Mouse (Mus musculus) C2C12 (cell line): ENCODE results near the gene Trpv4. TPM values are rescaled to one million over a fixed set of nuclear protein-coding genes. Genes with fewer than 3 reads are reported as not detected.

Experiments used
- H3K27me3 ChIP-seq: one replicate; pipeline ENCODE4 v1.6.1; 2011; ENCODE audit not compliant: control insufficient read depth, insufficient read depth, insufficient read length
- H3K36me3 ChIP-seq: one replicate; pipeline ENCODE4 v1.6.1; 2011; ENCODE audit not compliant: control insufficient read depth, insufficient read depth
- H3K4me3 ChIP-seq: one replicate; pipeline ENCODE4 v1.5.1; 2011; ENCODE audit warnings: mild to moderate bottlenecking, control low read depth; ENCODE audit not compliant: poor library complexity, insufficient read depth, severe bottlenecking
- H3K79me2 ChIP-seq: one replicate; pipeline ENCODE4 v1.6.1; 2011; ENCODE audit not compliant: control insufficient read depth, insufficient read depth
- H3K79me3 ChIP-seq: one replicate; pipeline ENCODE4 v1.6.1; 2011; ENCODE audit warnings: low read depth, control low read depth
- H3ac ChIP-seq: one replicate; pipeline ENCODE3; 2011; ENCODE audit warnings: low read depth; ENCODE audit not compliant: control insufficient read depth, insufficient read length
- CEBPB ChIP-seq: IDR thresholded peaks from one replicate; pipeline ENCODE4 v1.6.1; 2011; ENCODE audit warnings: low read depth, mild to moderate bottlenecking, control low read depth, moderate library complexity
- CTCF ChIP-seq: IDR thresholded peaks from one replicate; pipeline ENCODE4 v1.5.1; 2011; ENCODE audit not compliant: control insufficient read depth, insufficient read depth, insufficient read length
- FOSL1 ChIP-seq: IDR thresholded peaks from one replicate; pipeline ENCODE4 v1.8.0; 2011; ENCODE audit warnings: mild to moderate bottlenecking, low read length; ENCODE audit not compliant: poor library complexity, insufficient read depth, severe bottlenecking
- MAX ChIP-seq: IDR thresholded peaks from one replicate; pipeline ENCODE4 v1.6.1; 2011; ENCODE audit warnings: mild to moderate bottlenecking, control low read depth
- MYOD1 ChIP-seq: IDR thresholded peaks from one replicate; pipeline ENCODE4 v1.6.1; 2011; ENCODE audit warnings: low read depth; ENCODE audit not compliant: control insufficient read depth, insufficient read length
- MYOG ChIP-seq: IDR thresholded peaks from one replicate; pipeline ENCODE4 v1.6.1; 2011; ENCODE audit not compliant: control insufficient read depth, insufficient read length; ENCODE audit errors: extremely low read depth
- USF1 ChIP-seq: IDR thresholded peaks from one replicate; pipeline ENCODE4 v1.6.1; 2011; ENCODE audit warnings: low read depth, mild to moderate bottlenecking, control low read depth, moderate library complexity
- polyA plus RNA-seq: library from polyadenylated mRNA; unstranded; fragments of >200 nt; fragmentation: generic; extraction: Trizol; gene quantifications from one replicate; pipeline ENCODE4 v1.2.1, GENCODE M21; 2012; ENCODE audit warnings: missing spikeins

The Trpv4 gene
- polyA plus RNA-seq, 1 experiment, result 0.55 TPM

DNA sequence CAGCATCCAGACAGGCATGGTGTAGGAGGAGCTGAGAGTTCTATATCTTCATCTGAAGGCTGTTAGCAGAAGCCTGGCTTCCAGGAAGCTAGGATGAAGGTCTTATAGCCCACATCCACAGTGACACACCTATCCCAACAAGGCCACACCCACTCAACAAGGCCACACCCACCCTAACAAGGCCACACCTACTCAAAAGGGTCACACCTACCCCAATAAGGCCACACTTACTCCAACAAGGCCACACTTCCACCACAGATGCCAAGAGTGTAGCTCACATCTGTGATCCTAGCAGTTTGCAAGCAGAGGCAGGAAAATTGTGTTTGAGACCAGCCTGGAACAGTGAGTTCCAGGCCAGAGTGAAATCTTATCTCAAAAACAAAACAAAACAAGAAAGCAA, 29.7 kb upstream of the Trpv4 start:
- peaks cover 54% of the 10 kb centered on the region for H3K79me2 ChIP-seq
- no peak overlapping the region for H3K4me3 ChIP-seq
- H3ac ChIP-seq, result no peak overlapping the region
- no peaks in the 10 kb centered on the region for H3K27me3 ChIP-seq
- no peaks in the 10 kb centered on the region for H3K36me3 ChIP-seq
- H3K79me3 ChIP-seq, result peaks cover 13% of the 10 kb centered on the region
- no peak for TF ChIP-seq CTCF
- TF ChIP-seq USF1, result no peak
- TF ChIP-seq MYOD1, result no peak
- no peak for TF ChIP-seq FOSL1

GRCm38 (mm10) chr5:114686726-114687210, 28.5 kb upstream of the Trpv4 start:
- Histone ChIP-seq H3ac (no peak overlapping the region), H3K79me3 (peaks cover 13% of the 10 kb centered on the region), H3K27me3 (no peaks in the 10 kb centered on the region), H3K36me3 (no peaks in the 10 kb centered on the region), H3K4me3 (no peak overlapping the region), H3K79me2 (peaks cover 54% of the 10 kb centered on the region)
- TF ChIP-seq CTCF, result no peak
- TF ChIP-seq MAX, result no peak
- TF ChIP-seq FOSL1, result no peak
- TF ChIP-seq USF1, result no peak
- no peak for TF ChIP-seq MYOG
- TF ChIP-seq MYOD1, result no peak
- no peak for TF ChIP-seq CEBPB

DNA sequence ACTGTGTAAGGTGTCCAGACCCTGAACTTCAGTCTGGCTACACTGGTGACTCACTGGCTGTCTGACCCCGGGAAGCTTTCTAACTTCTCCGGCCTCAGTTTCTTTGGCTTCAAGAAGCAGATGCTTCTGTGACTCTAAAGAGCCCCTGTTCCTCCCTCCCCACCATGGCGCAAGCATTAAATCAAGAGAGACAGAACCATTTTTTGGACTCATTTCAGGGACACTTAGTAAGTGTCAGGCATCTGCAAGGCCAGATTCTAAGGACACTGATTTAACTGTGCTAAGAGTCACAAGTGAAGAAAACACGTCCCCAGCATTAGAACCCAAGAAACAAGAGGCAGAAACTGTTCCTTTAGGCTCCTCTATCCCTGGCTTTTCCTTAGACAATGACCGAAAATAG, 27.8 kb upstream of the Trpv4 start:
- no peaks in the 10 kb centered on the region for H3K36me3 ChIP-seq
- H3K79me2 ChIP-seq, result peaks cover 54% of the 10 kb centered on the region
- no peaks in the 10 kb centered on the region for H3K27me3 ChIP-seq
- no peak overlapping the region for H3K4me3 ChIP-seq
- H3ac ChIP-seq, result no peak overlapping the region
- TF ChIP-seq MAX, result no peak
- no peak for TF ChIP-seq MYOG
- no peak for TF ChIP-seq MYOD1
- TF ChIP-seq CTCF, result no peak
- no peak for TF ChIP-seq CEBPB
- TF ChIP-seq USF1, result no peak
- no peak for TF ChIP-seq FOSL1
- peaks cover 13% of the 10 kb centered on the region for H3K79me3 ChIP-seq

DNA sequence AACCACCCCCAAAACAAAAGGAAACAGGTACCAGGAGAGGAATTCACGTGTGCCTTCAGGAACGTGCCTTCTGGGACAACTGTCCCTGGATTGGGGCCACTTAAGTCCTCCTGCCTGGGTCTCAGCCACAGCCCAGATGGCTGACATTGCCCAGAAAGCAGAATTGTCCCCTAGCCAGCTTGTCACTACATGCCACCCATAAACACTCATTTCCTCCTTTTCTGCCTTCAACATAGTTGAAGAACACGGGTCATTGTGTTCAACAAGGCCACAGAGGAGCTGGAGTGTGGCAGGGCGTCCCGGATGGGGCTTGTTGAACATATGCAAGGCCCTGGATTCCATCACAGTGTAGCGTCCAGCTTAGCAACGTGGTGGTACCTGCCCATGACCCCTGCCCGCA, 23.5 kb upstream of the Trpv4 start:
- peaks cover 3% of the 10 kb centered on the region for H3K79me3 ChIP-seq
- no peaks in the 10 kb centered on the region for H3K27me3 ChIP-seq
- H3K79me2 ChIP-seq, result peaks cover 18% of the 10 kb centered on the region
- H3K36me3 ChIP-seq, result peaks cover 8% of the 10 kb centered on the region
- no peak for TF ChIP-seq FOSL1
- TF ChIP-seq MYOG, result no peak
- TF ChIP-seq CTCF, result no peak
- no peak for TF ChIP-seq CEBPB
- TF ChIP-seq MYOD1, result no peak
- H3ac ChIP-seq, result no peak overlapping the region
- H3K4me3 ChIP-seq, result no peak overlapping the region

GRCm38 (mm10) chr5:114680676-114681285, 22.6 kb upstream of the Trpv4 start:
- H3K36me3 ChIP-seq, result peaks cover 8% of the 10 kb centered on the region
- no peaks in the 10 kb centered on the region for H3K79me3 ChIP-seq
- TF ChIP-seq CTCF (no peak), CEBPB (no peak), MYOG (no peak), MYOD1 (no peak), FOSL1 (no peak), MAX (no peak)
- no peak overlapping the region for H3ac ChIP-seq
- peaks cover 8% of the 10 kb centered on the region for H3K79me2 ChIP-seq
- H3K4me3 ChIP-seq, result no peak overlapping the region
- H3K27me3 ChIP-seq, result no peaks in the 10 kb centered on the region
